Mouse (Mus musculus) layer of hippocampus, adult 9-10 months (tissue): Measurements from ENCODE around the gene Tenm4.

Source experiments
- DNase-seq: peaks from one replicate; pipeline ENCODE4 v3.0.0; 2022; ENCODE audit warnings: low spot score

Gene Tenm4

DNA sequence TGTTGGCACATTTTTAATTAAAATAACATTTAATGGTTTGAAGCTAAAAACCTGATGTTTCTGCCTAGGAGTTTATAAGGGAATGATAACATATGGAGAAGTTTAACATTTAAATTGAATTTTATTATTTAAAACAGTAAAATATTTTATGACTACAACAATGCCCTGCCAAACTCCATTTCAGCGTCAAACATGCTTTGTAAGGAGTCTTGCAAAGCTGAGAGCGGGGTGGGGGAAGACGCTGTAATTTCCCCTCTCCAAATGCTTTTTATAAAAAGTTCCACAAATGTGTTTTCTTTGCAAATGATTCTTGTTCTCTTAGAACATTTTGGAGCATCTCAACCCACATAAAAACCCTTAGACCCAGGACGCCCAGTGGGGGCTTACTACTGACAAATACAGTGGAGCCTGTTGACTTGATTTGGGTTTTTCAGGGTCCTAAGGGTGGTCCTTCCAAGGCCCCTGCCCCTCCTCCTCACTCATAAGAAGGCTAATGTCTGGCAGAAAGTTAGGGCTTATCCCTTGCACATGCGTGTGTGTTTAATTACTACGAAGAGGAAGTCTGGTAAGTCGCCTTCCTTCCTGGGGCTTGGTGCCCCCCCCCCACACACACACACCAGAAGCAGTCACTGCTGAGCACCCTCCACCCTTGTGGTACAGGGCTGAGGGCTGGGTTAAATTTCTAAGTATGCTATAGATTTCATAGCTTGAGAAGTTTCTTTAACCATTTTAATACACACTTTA is 563.4 kb downstream of the Tenm4 start:
- no peak for DNase-seq

DNA sequence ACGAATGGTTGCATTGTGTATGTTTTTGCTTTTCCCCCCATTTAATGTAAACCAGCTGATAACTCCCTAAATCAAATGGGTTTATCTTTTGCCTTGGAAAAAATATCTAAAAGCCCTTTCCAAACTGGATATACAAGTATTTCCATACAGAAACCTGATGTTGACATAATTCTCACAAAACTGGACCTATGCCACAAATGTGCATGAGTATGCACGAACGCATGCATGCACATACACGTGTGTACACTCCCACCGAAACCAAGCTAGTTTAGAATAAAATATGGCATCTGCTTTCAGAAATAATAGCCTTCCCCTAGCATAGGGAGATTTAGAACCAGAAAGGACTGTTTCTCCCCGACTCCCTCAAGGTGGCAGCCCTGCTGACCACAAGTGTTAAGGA is 569.6 kb downstream of the Tenm4 start:
- no peak for DNase-seq

DNA sequence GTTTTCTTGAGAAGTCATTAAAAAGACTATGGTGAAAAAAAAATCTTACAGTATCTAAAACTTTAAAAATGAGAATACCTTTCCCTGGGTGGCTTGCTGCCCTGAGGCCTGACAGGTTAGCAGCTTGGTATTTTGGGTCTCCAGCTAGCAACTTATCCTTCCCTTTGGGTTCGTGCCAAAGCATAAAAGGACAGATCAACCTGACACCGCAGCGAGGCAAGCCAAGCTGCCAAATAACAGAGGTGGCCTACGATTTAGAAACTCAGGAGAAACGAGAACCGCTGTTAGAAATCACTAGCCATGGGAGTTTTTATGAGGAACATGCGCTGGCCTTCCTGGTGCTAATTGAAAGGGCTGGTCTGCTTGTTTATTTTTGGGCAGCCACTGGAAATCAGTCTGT is 571.2 kb downstream of the Tenm4 start:
- no peak for DNase-seq

DNA sequence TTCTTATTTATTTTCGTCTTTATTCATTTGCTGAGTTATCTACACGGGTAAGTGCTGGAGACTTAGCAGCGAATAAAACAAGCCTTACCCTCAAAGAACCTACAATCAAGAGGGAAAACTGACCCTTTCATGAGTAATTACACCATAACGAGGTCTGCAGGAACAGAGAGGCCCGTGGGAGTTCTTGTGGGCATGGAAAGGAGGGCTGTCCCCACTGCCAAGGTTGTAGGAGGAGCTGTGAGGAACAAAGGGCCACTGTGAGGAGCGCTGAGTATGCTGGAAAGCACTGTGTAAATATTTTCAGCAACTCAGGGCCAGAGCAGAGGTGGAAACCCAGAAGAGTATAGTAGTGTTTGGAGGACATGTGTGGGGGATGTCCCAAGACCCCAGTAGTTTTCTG is 574.9 kb downstream of the Tenm4 start:
- no peak for DNase-seq

DNA sequence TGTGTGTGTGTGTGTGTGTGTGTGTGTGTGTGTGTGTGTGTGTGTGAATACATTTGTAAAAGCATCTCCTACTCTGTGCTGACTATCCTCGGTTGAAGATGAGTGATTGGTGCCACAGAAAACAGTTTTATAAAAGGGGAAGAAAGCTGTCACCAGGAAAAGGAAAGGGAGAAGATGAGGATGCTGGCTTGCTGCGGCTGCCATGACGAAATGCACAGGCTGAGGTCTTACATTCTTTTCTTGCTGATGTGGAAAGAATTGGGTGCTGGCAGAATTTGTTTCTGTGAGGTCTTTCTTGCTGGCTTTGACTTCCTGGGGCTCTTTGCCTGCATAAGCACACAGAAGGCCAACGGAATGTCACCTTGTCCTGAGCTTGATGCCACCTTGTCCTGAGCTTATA is 575.7 kb downstream of the Tenm4 start:
- DNase-seq, result no peak

DNA sequence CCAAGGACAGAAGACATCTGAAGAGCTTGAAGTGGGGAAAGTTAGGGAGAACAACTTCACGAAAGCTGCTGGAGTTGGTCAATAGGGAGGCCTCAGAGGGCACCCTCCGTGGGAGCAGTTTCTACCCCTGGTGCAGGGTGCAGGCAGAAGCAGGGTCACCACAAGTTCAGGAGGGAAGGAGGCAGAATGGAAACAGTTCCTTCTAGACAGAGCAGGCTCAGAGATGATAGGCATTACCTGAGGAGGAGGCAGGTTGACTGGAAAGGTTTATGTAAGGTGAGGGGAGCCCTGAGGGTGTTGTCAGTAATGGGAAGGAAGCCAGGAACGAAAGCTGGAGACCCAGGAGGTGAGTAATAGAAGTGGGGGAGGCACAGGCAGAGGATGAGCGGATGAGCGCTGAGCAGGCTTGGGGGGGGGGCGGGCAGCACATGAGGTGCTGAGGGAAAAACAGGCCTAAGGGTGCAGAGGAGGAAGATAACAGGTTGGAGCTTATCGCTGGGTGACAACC is 577.5 kb downstream of the Tenm4 start:
- no peak for DNase-seq

DNA sequence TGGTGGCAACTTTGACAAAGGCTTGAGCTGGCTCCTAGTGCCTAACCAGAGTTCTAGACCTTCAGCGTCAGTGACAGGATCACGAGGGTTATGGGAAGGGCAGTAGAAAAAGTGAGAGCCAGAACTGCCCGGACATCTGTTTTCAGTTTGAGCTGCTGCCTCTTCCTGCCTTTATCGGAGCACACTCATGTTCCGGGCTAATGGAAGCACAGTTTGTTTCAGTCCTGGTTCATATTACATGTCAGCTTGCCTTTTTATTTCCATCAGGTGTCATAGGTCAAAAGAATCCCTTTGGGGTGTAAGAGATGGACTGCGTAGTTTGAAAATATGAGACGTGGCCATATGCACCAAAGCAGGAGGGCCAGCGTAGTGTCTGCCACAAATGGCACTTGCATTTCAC is 578.7 kb downstream of the Tenm4 start:
- DNase-seq, result no peak

DNA sequence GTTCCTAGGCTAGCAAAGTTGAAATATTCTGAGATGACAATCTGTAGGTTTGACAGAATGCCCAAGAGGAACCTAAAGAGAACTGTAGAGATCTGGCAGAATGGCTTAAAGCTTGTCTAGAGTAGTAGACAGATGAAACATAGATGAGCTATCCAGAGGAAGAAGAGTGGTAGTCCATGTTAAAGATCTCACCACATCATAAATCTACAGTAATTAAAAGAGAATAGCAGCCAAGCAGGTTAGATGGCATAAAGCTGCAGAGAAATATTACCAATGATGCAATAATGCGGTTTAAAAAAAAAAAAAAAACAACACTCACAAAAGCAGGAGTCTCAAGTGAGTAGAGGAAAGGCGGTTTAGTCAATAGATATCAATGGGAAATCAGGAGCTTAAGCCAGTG is 580.2 kb downstream of the Tenm4 start:
- no peak for DNase-seq

DNA sequence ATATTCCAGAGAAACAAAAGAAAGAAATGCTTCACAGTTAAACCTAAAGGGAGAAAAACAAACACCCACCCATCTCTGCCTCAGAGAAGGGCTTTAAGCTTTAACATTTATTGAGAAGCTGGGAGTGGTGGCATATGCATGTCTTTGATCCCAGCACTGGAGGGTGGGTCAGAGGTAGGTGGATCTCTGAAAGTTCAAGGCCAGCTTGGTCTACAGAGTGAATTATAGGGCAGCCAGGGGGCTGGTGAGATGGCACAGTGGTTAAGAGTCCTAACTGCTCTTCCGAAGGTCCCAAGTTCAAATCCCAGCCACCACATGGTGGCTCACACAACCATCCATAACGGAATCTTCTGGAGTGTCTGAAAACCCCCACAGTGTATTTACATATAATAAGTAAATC is 581.7 kb downstream of the Tenm4 start:
- no peak for DNase-seq

DNA sequence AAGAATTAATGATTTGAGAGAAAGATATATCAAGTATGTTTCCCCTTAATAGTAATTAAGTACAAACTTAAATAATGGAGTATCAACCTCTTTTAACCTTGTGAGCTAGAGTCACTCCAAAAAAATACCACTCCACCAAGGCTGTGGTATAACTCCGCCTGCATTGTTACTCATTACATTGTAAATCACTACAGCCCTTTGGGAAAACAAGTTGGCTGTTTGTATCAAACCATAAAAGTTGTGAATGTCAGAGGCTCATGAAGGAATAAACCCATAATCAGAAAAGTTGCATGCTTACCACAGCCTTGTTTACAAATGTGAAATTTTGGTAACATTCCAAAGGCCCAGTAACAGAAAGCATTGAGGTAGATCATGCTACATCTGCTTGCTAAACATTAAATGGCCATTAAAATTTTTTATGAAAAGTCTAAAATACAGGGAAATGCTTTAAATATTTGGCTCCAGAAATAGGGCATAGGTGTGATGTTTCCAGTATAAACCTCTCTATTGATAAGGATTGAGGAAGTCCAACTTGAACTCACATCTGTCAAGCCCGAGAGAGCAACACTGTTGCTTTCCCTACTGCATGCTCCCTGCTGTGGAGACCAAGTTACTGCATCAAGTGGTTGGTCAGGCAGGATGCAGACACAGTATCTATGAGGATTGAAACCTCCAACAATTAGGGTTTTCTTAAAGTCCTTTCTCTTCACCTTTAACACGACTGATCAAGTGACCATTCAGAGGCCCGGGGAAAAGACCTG is 582.5 kb downstream of the Tenm4 start:
- no peak for DNase-seq

DNA sequence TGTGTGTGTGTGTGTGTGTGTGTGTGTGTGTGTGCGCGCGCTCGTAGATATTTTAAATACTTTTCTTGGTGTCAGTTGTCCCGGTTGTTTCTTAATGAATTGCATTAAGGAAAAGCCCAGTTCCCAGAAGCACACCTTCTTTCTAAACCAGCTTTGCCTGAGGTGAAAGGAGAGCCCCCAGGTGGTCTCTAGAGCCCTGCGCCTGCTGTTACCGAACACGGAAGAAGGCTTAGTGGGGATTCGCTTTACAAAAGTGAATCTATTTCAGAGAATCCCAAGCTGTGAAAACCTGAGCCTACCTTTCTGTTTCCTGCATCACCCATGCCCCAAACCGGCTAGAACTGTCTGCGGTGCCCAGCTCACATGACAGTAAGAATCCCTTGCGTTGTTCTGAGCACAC is 583.1 kb downstream of the Tenm4 start:
- no peak for DNase-seq

DNA sequence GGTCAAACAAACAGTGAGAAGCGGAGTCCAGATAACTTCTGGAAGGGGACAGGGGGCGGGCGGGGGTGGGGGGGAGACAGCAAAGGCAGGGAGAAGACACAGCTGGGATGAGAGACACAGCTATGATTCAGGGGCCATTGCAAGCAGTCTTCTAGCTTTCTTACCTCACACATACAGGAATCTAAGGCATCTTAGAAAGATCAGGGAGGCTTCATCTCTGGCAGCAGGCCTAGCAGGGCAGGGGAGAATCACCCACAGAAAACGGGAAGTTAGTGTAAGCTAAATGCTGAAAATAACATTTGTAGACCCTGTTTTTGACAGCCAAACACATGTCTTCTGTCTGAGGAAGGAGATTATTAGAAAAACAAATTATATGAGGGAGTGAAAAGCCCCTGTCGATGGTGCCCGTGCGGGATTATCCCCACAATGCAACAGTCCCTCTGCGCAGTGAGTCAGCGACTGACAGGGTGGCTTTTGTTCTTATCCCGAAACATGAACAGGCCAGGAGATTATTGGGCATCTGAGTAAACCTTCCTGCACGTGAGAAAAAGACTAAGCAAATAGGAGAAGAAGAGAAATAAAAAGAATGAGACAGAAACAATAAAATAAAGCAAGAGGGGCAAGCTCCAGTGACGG is 584.5 kb downstream of the Tenm4 start:
- DNase-seq, result no peak

DNA sequence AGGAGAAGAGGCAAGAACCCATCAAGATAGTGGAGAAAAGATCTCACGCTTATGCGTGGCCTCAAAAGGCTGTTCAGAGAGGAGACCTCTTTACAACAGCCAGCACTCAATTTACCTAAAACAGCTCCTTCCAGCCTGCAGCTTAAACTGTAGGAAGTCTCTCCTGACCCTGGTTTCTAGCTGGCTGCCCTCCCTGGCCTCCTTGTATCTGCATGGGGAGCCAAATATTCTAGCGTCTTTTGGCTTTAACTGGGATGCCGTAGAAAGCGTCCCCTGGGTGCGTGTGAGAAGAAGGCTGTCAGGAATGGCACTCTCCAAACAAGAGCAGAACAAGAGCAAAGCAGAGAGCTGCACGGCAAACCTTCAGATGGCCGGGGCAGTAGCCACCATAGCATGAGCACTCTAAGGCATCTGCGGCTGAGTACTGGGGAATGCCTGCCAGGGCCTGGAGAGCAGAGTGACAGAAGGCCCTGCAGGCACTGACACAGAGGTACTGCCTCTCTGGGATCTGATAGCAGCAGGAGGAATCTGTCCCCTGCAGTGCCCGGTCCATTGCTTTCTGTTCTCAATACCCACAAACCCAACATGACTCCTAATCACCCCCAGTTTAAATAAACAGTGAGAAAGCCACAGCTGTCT is 585.2 kb downstream of the Tenm4 start:
- no peak for DNase-seq

DNA sequence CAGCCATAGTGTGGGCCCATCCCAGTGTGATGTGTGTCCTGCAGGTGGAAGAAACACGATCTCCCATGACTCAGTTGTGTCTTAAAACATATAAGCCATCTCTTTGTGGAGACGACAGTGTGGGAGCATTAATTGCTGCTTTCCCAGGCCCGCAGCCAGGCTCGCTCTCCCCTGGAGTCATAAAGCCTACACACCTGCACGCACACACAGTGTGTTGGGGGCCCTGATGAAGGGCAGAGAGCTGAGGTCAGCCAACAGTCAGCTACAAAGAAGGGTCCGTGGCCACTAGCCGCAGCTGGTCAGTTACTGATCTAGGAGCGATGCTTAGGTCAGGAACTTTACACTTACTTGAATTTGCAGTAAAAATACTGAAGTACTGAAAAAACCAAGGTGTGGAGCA is 586.0 kb downstream of the Tenm4 start:
- DNase-seq, result no peak

DNA sequence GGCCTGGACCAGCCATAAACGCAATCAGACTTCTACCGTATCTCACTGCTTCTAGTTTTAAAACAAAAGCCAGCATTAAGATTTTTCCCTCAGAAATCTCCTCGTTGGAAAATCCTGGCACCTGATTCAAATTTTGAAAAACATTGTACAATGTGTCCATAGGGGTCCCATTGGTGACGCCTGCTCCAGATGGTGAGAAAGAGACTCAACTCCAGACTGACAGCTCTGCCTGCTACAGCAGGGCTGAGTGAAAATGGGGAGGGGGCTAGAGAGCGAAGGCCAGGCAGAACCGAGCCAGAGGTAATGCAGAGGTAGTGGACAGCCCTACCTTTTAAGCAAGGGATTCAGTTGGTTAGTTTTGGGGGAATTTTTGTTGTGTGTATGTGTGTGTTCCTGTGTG is 589.2 kb downstream of the Tenm4 start:
- no peak for DNase-seq

DNA sequence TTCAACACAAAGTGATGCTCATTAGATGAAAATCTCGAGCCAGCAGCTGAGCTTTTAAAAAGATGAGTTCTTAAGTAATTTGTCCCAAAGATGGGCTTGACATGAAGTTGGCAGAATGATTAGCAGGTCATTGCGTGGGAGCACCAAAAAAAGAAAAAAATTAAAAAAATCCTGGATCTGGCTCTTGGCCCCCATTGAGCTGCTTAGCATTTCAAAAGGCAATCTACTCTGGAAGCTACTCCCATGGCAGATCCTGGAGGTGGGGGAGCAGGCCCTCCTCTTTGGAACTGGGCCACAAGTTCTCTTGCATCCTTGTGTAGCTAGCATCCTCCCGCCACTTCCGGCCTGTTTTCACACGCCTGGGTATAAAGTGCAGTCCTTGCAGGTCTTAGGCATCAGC is 590.1 kb downstream of the Tenm4 start:
- DNase-seq, result no peak

DNA sequence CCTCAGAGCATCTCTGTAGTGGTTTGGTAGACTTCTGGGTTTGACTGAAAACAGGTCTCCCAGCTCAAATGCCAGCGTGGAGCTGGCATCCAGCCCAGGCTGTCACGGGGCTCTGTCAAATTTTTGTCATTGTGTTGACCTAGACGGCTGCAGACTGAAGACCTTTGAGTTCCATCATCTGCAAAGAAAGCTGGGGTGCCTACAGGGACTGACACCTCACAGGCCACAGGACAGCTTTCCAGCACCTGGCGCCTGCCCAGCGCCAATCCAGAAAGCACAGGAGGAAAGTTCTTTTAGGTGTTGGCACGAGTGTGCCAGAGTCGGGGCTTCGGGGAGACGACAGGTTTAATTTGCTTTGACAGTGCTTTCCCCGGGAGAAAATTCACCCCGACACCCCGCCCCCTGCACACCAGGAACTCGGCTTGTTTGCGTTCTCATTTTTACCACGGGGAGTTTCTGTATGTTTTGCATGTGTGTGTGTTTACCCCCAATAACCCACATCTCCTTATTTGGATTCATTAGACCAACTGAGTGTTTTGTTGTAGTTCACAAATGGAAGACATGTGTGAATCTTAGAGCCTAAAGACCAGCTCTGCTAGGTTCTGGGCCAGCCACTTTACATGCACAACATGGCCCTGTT is 594.4 kb downstream of the Tenm4 start:
- no peak for DNase-seq

DNA sequence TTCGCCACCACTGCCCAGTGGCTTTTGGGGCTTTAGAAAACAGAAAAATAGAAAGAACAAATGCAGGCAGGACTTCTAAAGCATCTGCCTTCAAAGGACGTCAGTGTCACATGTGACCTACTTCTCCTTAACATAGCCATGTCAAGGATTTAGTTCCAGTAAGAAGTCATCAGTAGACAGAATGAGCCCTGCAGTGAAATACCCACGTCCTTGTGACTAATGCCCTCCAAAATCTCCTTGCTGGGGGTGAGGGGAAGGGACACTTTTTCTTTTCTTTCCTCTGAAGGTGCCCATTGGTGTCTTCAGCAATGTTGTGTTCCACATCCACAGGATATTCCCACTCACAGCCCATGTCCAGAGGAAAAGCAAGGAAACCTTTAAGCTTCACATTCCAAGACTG is 596.0 kb downstream of the Tenm4 start:
- no peak for DNase-seq

DNA sequence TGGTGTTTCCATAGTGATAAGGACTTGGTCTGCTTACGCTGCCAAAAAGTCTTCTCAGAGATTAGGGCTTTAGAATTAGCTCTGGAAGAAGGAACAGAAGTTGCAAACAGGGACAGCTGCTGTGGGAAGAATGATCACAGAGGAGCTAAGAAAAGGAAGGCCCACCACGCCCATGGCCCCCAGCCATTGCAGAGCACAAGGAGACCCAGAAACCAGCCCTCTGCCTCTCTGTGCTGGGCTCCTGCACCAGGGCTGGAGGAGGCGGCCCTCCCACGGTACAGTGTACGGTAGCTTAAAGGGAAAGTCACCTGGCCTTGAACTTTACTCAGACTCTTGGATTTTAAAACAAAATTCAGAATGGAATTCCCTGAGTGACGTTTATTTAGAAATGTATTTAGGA is 597.7 kb downstream of the Tenm4 start:
- DNase-seq, result no peak

DNA sequence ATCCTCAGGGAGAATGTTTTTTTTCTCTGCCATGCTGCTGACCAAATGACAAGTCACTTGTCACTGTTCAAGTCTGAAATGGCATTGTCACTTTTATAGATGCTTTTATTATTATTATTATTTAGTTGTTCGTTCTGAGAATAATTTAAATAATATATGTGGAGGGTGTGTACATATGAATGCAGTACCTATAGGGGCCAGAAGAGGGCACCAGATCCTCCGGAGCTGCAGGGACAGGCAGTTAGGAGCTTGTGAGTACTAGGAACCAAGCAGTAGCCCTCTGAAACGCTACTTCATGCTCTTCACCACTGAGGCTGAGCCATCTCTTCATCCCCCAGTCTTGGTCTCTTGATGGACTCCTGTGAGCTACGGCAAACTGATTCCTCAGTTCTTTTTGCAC is 598.7 kb downstream of the Tenm4 start:
- no peak for DNase-seq

DNA sequence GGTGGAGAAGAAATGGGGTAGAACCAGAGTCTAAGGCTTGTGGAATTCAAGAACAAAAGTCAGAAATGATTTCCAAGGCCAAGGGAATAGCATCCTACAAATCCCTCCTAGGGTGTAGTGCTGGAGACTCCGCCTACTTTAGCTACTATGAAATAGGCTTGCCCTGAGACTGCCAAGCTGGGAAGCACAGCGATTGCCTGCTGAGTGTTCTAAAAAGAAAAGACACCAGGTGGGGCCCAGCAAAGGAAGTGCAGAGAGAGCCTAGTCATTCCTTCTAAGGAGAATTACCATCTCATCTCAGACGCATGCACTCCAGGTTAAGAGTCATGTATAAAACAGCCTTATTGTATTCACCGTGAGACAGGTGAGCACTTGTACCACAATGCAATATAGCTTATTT is 601.9 kb downstream of the Tenm4 start:
- DNase-seq, result no peak

DNA sequence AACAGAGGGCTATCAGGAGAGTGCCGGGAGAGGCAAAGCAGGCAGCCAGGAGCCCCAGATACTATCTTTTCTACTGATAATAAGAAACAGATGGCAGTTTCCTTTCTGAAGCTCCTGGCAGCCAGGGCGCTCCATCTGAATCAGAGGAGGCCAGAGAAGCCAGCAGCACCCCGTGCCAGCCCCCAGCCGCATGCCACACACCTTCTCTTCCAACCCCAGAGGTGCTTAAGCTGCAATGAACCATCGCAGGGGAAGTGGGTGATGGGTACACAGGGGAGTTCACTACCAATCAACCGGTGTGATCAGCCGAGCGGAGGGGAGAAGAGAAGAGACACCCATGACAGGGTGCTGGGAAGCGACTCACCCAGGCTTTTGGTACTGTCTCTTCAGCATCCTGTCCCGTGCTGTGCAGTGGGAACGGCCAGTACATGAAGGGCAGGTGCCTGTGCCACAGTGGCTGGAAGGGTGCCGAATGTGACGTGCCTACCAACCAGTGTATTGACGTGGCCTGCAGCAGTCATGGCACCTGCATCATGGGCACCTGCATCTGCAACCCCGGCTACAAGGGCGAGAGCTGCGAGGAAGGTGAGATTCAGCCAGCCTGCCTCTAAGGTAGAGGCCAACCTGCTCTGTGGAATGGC is 602.7 kb downstream of the Tenm4 start:
- no peak for DNase-seq
